Mouse (Mus musculus): ENCODE results near the gene Gys2.

Gene Gys2

GRCm38 (mm10) chr6:142458010-142458409, 14.9 kb downstream of the Gys2 start:
- no peak for DNase-seq (ENCODE audit: low spot score in 2 of 2)

GRCm38 (mm10) chr6:142455314-142455996, 17.5 kb downstream of the Gys2 start:
- no peak for DNase-seq (ENCODE audit: low spot score in 2 of 2)

- no peak for DNase-seq (ENCODE audit: low spot score in 2 of 2)
These were observed 19.6 kb downstream of the Gys2 start for GRCm38 (mm10) chr6:142453311-142453710.

DNA sequence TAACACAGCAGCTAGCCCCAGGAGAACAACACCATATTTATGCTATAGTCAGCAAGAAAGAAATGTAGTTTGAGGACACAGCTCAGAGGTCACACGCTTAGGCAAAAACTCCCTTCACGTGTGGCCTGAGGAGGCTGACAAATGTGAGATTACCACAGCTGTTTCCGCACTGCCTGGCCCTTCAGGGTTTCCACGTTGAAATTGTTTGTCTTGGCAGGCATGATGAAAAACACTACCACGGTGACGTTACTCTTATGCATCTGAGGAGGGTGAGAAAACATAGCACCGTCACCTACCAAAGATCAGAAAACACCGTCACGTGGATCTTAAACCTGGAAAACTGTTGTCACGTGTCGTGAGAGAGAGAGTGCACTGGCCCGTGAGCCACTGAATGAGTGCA, 21.5 kb downstream of the Gys2 start:
- DNase-seq (ENCODE audit: low spot score in 2 of 2), result no peak

DNA sequence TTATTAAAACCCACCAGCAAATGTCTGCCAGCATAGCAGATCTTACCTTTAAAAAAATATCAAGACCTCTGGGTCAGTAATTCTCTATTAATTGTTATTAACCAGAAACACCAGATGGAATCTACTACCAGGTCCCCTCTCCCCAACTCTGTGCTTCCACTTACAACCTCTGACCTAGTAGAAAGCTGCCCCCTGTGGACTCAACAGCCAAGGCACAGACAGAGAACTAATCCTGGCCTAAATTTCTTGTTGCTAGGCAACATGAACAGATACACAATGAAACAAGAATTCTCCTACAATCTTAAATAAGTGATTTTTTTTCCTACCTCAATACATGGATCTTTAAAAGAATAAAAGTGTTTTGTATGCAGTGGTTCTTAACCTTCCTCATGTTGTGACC, 43.8 kb downstream of the Gys2 start:
- no peak for DNase-seq (ENCODE audit: low spot score in 2 of 2)

DNA sequence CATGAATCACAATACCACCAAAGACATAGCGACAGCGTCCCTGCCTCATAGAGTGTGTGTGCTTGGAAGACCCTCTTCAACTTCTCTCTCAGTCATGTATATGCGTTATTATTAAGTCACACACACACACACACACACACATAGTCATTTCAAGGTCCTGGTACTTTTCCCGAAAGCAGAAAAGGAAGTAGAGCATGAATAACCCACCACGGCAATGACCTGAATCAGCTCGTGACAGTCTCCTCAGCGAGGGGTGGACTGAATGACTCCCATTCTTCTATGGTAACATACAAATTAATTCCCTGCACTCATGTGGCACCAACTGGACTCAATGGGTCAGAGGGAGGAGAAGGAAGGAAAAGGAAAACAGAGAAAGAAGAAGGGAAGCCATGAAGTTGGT, 47.9 kb downstream of the Gys2 start:
- DNase-seq (ENCODE audit: low spot score in 2 of 2), result no peak

GRCm38 (mm10) chr6:142414597-142414996, 58.3 kb downstream of the Gys2 start:
- DNase-seq (ENCODE audit: low spot score in 2 of 2), result no peak

DNA sequence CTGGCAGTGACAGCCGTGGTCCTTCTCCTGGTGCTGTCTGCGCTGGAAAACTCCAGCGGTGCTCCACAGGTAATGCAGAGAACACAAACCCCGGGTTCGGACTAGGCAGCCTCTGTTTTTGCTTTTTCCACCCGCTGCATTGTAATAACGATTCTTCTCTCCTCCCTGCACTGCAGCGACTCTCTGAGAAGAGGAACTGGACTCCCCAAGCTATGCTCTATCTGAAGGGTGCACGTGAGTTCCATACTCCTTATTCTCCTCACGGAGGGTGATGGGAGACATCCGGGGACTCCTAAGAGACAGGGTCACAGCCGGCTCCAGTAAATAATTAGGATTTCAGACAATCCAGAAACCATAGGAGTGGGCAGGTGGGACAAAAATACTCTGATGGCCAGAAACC, 59.1 kb downstream of the Gys2 start:
- DNase-seq (ENCODE audit: low spot score in 2 of 2), result no peak

GRCm38 (mm10) chr6:142412906-142413491, 59.9 kb downstream of the Gys2 start, which contains the start of gene Spx:
TSS of gene Spx (plus strand) at chr6:142413441.
- no peak for DNase-seq (ENCODE audit: low spot score in 2 of 2)

DNA sequence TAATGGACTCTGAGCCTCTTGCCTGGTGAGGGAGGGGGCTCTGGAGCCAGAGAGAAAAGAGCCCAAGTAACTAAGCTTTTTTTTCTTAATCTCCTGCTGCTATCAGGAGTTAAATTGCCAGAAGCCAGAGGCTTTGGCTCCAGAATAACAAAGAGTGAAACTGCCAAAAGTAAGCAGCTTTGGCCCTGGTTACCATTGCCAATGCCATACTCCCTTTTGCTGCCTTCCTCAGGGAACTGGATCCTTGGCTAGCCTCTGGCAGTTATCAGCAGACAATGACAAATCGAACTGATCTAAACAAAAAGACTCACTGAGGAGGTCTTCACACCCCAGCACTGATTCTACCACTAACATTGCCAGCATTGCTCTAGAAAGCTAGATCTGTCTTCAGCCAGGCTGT, 61.8 kb downstream of the Gys2 start:
- no peak for DNase-seq (ENCODE audit: low spot score in 2 of 2)

- DNase-seq (ENCODE audit: low spot score in 2 of 2), result no peak
These were observed 77.2 kb downstream of the Gys2 start for GRCm38 (mm10) chr6:142395756-142396155.

- DNase-seq (ENCODE audit: low spot score in 2 of 2), result peak in 1 of 2 experiments; percentile 24
These were observed 78.2 kb downstream of the Gys2 start for GRCm38 (mm10) chr6:142394669-142395068.

DNA sequence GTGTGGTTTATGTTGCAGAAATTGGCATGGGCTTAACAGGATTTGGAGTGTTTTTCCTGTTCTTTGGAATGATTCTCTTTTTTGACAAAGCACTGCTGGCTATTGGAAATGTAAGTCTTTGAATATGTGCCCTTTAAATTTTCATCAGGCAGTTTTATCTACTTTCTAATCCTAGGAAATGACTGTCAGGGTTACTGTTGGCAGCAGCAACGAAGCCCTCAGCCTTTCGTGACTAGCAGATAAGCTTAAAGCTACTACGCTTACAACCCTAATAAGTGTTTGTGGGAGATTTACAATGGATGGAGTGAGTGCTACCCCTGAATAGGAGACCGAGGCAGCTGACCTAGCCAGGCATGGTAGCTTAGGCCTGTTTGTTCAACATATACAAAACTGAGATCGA, 80.6 kb downstream of the Gys2 start:
- no peak for DNase-seq (ENCODE audit: low spot score in 2 of 2)

DNA sequence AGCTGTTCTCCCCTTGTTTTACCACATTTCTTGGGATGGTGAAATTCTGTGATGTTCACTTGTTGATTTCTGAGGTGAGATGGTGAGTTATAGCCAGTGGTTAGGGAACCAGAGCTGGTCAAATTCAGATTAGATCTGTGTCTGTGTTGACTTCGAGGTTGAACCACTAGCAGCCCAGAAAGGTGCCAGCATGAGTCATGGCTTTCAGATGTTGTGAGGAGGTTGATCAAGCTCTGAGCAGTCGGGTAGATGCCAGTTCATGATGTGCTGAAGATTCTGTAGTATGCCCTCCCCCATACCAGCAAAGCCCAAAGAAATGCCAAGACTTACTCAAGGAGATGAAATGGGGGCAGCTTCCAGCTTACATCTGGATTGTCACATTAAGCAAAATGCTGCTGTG, 83.8 kb downstream of the Gys2 start:
- DNase-seq (ENCODE audit: low spot score in 2 of 2), result no peak

DNA sequence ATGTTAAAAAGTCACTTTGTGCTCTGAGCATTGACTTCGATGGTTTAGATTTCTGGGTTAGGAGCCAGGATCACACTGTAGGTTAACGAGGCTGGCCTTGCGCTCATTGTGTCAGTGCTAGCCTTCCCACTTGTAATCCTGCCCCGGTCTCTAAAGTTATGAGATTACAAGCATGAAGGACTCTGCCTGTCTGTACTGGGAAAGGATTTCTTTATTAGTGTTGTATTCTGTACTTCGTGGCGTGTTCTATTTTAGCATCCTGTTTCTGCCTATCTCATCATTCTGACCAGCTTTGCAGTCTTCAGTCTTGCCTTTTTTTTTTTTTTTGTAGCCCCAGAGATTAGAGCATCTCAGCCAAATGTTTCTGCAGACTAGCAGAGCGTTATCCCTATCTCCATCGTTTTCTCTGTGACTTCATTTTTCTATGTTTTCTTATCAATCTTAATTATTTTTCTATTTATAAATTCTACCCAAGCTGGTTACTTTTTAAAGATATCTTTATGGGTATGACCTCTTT, 85.1 kb downstream of the Gys2 start:
- no peak for DNase-seq (ENCODE audit: low spot score in 2 of 2)

GRCm38 (mm10) chr6:142387011-142387754, 85.7 kb downstream of the Gys2 start, which contains the start of the genes Recql and Golt1b:
TSS of gene Recql (minus strand) at chr6:142387087.
TSS of gene Golt1b (plus strand) at chr6:142387221.
- DNase-seq (ENCODE audit: low spot score in 2 of 2), result peak; percentile 97 to 98

GRCm38 (mm10) chr6:142386285-142387010, 86.5 kb downstream of the Gys2 start:
- no peak for DNase-seq (ENCODE audit: low spot score in 2 of 2)

DNA sequence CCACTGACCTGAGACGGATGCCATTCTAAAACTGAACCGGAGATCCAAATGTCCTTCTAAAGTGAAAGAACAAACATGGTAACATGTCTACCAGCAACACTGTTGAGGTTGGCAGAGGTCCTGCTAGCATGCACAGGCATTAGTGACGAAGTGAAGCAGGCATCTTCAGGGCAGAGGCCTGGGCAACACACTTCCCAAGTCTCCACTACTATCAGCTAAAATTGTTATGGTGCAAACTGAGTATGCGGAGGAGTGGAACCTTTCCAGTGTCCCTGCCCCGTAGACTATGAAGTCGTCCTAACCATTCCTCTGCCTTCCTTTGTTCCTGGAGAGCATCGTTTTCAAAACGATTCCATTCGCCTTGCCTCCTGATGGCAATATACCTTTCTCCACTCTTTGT, 88.4 kb downstream of the Gys2 start:
- no peak for DNase-seq (ENCODE audit: low spot score in 2 of 2)

DNA sequence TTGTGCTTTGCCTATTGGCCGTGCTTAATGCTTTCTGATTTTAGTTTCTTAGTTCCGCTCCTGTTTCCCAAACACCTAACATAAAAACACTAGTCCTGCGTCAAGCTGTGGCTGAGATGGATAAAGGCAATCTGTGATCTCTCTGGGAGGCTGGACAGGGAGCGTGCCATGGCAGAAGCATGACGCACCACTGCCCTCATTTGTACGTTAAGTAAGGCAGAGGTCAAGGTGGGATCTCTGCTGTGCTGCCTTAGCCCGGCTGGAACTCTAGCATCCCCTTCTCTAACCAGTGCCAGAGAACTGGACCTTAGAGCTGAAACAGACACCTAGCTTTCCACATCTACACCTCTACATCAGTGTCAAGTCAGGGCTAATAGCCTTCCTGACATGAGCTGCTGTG, 91.3 kb downstream of the Gys2 start:
- no peak for DNase-seq (ENCODE audit: low spot score in 2 of 2)

- no peak for DNase-seq (ENCODE audit: low spot score in 2 of 2)
These were observed 92.9 kb downstream of the Gys2 start for GRCm38 (mm10) chr6:142379961-142380360.

DNA sequence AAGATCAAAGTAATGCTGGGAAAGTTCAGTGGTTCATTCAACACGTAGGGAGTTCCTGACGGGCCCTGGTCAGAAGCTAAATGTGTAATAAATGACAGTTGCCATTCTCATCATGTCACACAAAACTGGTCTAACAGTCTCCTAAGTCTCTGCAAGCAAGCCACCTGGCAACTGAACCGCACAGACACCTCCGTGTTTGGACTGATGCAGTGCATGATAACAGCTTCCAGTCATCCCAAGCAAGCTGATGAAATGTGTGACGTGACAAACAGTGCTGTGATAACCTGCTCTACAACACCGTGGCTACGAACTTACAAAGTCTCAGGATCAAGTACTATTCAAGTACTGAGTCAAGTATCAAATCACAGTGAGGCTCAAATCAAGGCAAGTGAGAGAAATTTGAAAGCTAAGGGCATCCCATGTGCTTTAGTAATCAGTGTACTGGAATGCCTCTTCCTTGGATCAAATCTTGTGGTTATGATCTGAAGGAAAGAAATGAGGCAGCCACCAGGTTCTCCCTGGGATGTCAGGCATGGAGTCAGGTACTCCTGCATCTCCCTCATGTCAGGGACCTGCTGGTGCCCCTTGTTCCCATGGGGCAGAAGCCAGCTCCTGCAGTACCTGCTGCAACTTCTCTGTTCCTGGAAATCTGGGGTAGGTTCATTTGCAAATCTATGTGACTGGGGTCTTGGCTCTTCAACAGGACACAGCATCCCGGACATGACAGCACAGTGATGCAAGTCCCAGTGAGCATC, 94.2 kb downstream of the Gys2 start:
- no peak for DNase-seq (ENCODE audit: low spot score in 2 of 2)

All from urinary bladder, postnatal 36 days (tissue).